Mouse (Mus musculus): ENCODE data around the gene Lbhd2. TPM values are rescaled to one million over a fixed set of nuclear protein-coding genes. Genes with fewer than 3 reads are reported as not detected.

Lbhd2 gene
- 1 to 10 TPM in 1 of 2 experiments, under 1 TPM in 1; 0.57 to 1.1 TPM for polyA plus RNA-seq (2017; shearing (Covaris generic))

DNA sequence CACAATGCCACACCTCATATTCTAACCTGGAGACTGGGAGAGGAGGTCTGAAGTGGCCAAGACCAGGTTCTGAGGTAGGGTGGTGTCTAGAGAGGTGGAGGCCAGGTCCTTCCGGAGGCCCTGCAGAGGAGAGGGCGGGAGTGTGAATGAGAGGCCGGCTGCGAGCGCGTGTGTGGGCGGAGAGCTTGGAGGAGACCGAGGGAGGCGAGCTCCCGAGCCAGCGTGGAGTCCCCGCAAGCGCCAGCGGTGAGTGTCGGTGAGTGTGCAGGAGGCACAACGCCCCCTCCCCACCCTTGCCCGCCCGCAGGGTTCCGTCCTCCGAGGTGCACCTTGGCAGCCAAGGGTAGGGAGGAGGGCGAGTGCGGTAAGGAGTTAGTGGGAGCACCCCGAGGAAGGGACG, at the start of gene Lbhd2:
Gene Lbhd2, plus strand, starts transcription at position 188 of the 400 bp plus-strand sequence.

DNA sequence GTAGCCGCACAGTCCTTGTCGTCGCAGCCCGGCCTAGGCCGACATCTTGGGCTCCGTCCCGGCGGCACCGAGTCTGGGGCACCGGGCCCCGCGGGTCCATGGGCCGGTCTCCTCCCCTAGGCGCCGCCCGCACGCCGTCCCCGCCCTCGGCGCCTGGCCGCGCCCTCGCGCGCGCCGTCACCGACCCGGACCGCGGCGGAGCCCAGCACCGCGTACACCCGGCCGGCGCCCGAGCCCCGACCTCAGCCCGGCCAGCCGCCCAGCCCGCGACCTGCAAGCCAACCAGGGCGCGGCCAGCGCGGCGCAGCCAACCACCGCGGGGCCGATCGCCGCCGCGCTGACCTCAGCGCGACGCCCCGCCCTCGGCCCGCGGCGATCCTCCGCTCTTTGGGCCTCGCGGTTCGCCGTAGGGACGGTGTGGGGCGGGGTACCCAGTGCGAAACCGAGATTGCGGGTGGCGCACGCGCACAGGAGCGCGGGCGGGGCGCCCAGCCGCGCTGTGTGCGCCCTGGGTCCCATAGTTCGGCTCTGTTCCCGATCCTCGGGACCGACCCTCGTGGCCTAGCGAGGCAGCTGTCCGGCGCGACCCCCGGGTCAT, 29.1 kb upstream of the Lbhd2 start, which contains the start of gene Cdc42bpb:
Gene Cdc42bpb, minus strand, starts transcription at position 343 of the 598 bp plus-strand sequence.

DNA sequence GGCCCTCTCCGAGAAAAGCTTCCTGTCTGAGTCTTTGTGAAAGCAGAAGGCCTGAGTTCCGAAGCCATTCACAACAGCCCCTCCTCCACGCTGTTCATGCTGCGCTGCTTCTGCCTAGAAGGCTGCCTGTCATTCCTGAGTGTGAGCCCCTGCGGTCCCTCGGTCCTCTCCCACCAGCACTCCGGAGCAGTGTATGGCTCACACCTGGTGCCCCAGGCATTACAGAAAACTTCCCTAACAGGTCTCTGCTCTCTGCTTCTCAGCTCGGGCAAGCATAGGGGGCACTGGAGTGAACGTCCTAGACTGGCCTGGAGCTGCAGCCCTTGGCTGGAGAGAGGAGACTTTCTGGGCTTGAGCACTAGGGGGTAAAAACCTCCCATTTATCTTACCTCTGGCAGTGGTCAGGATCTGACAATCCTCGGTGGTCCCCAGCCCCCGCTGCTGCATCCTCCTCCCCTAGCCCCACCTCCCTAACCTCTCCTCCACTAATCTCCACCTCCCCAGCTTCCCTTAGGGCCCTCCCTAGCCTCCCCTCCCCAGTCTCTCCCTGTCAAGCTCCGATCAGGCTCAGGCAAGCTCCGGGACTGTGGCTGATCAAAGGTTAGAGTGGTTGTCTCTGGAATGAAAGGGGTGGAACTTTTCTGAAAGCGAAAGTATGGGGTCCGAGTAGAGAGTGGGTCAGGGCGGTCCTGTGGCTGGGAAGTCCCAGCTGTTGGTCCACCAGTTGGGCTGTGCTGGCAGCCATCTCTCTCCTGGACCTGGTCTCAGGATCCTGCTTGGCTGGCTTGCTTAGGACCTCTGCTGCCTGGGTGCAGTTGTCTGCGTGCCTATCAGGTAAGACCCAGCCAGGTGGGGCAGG, 10.5 kb downstream of the Lbhd2 start, which contains the start of gene Exoc3l4:
Gene Exoc3l4, plus strand, starts transcription at position 97 of the 859 bp plus-strand sequence.

DNA sequence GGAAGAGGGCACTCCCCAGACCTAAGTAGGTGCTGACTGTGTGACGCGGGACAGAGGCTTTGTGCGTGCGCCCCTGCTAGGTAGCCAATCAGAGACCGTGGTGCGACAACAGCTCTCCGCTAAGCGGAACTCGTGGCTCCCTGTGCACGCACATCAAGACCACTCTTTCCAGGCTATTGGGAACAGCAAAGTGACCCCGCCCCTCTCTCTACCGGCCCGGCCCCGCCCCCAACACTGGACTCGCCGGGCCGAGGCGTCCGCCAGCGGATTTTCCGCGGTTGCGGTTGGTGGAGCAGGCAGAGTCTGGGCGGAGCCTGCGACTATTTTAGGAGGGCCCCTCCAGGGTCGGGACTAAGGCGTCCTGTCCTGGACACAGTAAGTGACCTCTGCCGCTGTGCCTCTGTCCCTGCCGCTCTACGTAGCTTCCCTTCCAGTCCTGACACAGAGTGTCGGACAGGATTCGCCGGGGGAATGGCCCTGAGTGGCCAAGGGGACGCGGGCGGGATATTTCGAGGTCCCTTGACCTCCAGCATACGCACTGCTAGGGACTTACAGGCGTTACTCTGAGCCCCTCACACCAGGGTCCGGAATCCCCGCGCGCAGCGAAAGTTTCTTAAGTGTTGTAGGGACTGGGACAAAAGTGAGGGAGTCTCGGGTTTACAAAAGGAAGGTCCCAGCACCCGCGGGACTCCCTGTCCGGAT, 35.9 kb downstream of the Lbhd2 start, which contains the start of gene Tnfaip2:
Gene Tnfaip2, plus strand, starts transcription at position 161 of the 702 bp plus-strand sequence.

Other genes with a start within 250 kb of the Lbhd2 start
- gene Traf3, start 240.4 kb upstream of the Lbhd2 start, polyA plus RNA-seq (2017; shearing (Covaris generic)), result 10 to 100 TPM; 25.0 to 31.3 TPM
- under 1 TPM; 0.60 to 0.86 TPM for gene 4930595D18Rik, start 222.3 kb upstream of the Lbhd2 start, polyA plus RNA-seq (2017; shearing (Covaris generic))
- under 1 TPM in 1 of 2 experiments, not detected in 1; 0.57 TPM for gene Amn, start 135.7 kb upstream of the Lbhd2 start, polyA plus RNA-seq (2017; shearing (Covaris generic))
- 1 to 10 TPM; 1.4 to 1.7 TPM for gene Cdc42bpb, start 29.1 kb upstream of the Lbhd2 start, polyA plus RNA-seq (2017; shearing (Covaris generic))
- gene Exoc3l4, start 10.2 kb downstream of the Lbhd2 start, polyA plus RNA-seq (2017; shearing (Covaris generic)), result not detected
- gene Tnfaip2, start 35.7 kb downstream of the Lbhd2 start, polyA plus RNA-seq (2017; shearing (Covaris generic)), result 1 to 10 TPM; 1.2 to 1.4 TPM
- gene Gm266, start 79.0 kb downstream of the Lbhd2 start, polyA plus RNA-seq (2017; shearing (Covaris generic)), result not detected
- gene Eif5, start 131.2 kb downstream of the Lbhd2 start, polyA plus RNA-seq (2017; shearing (Covaris generic)), result 100 to 1,000 TPM; 432 to 559 TPM
- gene Mark3, start 167.7 kb downstream of the Lbhd2 start, polyA plus RNA-seq (2017; shearing (Covaris generic)), result 100 to 1,000 TPM in 1 of 2 experiments, 10 to 100 TPM in 1; 95.5 to 111 TPM

Data from activated CD4-positive, CD25-positive, alpha-beta regulatory T cell (primary cell).